Mouse (Mus musculus) lung, embryonic 15.5 days (tissue): ENCODE measurements around the gene Stard7. TPM values are rescaled to one million over a fixed set of nuclear protein-coding genes. Genes with fewer than 3 reads are reported as not detected.

Source experiments
- ATAC-seq: fragments of 200-750 bp; cut with Nextera tagmentation; 2 replicates; pipeline ENCODE4 v1.8.0; 2017; ENCODE audit warnings: moderate number of reproducible peaks, borderline replicate concordance; ENCODE audit not compliant: low FRiP score, low TSS enrichment; ENCODE audit errors: extremely low read depth
- H3K27ac ChIP-seq: fragments of 300-500 bp; sonication (generic); 2 replicates; pipeline ENCODE4 v1.5.1; 2015; ENCODE audit warnings: moderate library complexity, mild to moderate bottlenecking, inconsistent platforms
- H3K27me3 ChIP-seq: fragments of 300-500 bp; sonication (generic); 2 replicates; pipeline ENCODE4 v1.6.1; 2015; ENCODE audit warnings: inconsistent platforms
- H3K36me3 ChIP-seq: fragments of 300-500 bp; sonication (generic); 2 replicates; pipeline ENCODE4 v1.6.1; 2015; ENCODE audit warnings: inconsistent platforms
- H3K4me1 ChIP-seq: fragments of 300-500 bp; sonication (generic); 2 replicates; pipeline ENCODE4 v1.6.1; 2015; ENCODE audit warnings: inconsistent platforms
- H3K4me2 ChIP-seq: fragments of 300-500 bp; sonication (generic); 2 replicates; pipeline ENCODE4 v1.6.1; 2015; ENCODE audit warnings: inconsistent platforms, mild to moderate bottlenecking, moderate library complexity
- H3K4me3 ChIP-seq: fragments of 300-500 bp; sonication (generic); 2 replicates; pipeline ENCODE4 v1.5.1; 2015; ENCODE audit warnings: mild to moderate bottlenecking, inconsistent platforms
- H3K9ac ChIP-seq: fragments of 300-500 bp; sonication (generic); 2 replicates; pipeline ENCODE4 v1.6.1; 2015; ENCODE audit warnings: inconsistent platforms
- H3K9me3 ChIP-seq: fragments of 300-500 bp; sonication (generic); 2 replicates; pipeline ENCODE4 v1.6.1; 2016; ENCODE audit warnings: inconsistent platforms
- WGBS: fragments of 180-500 bp; shearing (Covaris S2); methylation state at CpG from one replicate; pipeline ENCODE4 v1.1.7; 2015; 5-methylcytosine and 5-hydroxymethylcytosine counted together
- polyA plus RNA-seq: library from polyadenylated mRNA; unstranded; fragments of >200 nt; fragmentation: Nextera tagmentation; extraction: Ambion mirVana; gene quantifications from 2 replicates; pipeline ENCODE4 v1.2.1, GENCODE M21; 2015

Gene Stard7
- polyA plus RNA-seq, 1 experiment from 2014 or later: 71.0 TPM

GRCm38 (mm10) chr2:127332807-127333570 lies 63.0 kb downstream of the Stard7 start:
- peaks cover 24% of the 10 kb centered on the region for H3K4me1 ChIP-seq
- H3K36me3 ChIP-seq: no peaks in the 10 kb centered on the region
- no peak for ATAC-seq
- H3K4me2 ChIP-seq: no peak overlapping the region
- no peak overlapping the region for H3K4me3 ChIP-seq
- H3K9me3 ChIP-seq: no peaks in the 10 kb centered on the region
- WGBS: 72% methylated on average over 14 of the region's 14 CpGs
- H3K27me3 ChIP-seq: peaks cover 16% of the 10 kb centered on the region
- H3K27ac ChIP-seq: no peak overlapping the region
- H3K9ac ChIP-seq: no peak overlapping the region

- Histone ChIP-seq H3K27me3 (peaks cover 16% of the 10 kb centered on the region), H3K9ac (no peak overlapping the region), H3K4me1 (peaks cover 24% of the 10 kb centered on the region), H3K36me3 (no peaks in the 10 kb centered on the region), H3K4me2 (no peak overlapping the region), H3K27ac (no peak overlapping the region), H3K9me3 (no peaks in the 10 kb centered on the region), H3K4me3 (no peak overlapping the region)
- 54% methylated on average over 5 of the region's 5 CpGs for WGBS
- ATAC-seq: no peak
Observed at GRCm38 (mm10) chr2:127333945-127334603, 64.1 kb downstream of the Stard7 start.

DNA sequence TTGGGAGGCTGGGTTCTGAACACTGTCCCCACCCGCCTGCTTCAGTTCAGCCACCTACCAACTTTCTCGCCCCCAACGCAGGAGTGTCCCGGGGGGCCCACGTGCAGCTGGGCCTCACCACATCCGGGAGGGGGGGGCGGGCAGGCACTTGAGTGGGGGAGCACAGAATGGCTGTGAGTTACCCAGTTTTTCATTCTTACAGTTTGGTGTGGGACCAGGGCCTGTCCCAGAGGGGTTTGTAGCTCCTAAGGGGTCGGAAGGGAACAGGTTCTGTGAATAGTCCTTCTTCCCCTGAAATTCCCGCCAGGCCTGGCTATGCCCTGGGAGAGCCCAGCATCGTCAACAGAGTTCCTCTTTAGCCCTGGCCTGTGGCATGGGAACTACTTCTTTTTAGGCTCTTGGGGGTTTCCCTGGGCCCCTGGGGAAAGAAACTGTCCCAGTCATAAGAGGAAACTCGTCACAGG lies 65.1 kb downstream of the Stard7 start:
- Histone ChIP-seq H3K27me3 (peaks cover 16% of the 10 kb centered on the region), H3K4me1 (peaks cover 24% of the 10 kb centered on the region), H3K4me3 (peak overlapping the region; percentile 53; the same call in 1 of the 2 replicates), H3K27ac (no peak overlapping the region), H3K4me2 (peak overlapping the region; percentile 97), H3K36me3 (no peaks in the 10 kb centered on the region), H3K9me3 (no peaks in the 10 kb centered on the region), H3K9ac (no peak overlapping the region)
- ATAC-seq: no peak
- 41% methylated on average over 10 of the region's 11 CpGs for WGBS

DNA sequence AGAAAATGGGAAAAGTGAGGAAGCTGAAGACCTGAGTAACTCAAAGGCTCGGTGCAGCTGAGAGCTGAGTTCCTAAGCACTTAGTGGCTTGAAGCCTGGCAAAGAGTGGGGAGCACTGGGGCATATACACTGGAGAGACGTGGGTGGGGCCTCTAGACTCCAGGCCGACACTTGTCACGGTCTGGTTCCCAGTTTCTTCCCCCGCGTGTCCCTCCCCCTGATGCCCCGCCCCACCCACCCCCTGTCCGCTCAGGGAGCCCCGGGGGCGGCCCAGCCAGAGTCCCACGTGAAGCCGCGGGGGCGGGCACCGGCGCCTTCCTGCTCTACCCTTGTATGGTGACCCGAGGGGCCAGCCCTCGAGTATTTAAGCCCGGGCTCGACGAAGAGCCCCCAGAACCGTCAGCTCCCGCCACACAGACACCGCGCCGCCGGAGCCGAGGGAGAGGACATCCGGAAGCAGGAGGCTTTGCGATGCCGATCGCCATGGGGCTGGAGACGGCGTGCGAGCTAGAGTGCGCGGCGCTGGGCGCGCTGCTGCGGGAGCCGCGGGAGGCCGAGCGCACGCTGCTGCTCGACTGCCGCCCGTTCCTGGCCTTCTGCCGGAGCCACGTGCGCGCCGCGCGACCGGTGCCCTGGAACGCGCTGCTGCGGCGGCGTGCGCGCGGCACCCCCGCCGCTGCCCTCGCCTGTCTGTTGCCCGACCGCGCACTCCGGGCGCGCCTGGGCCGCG lies 65.9 kb downstream of the Stard7 start, which contains the start of gene Dusp2:
TSS of gene Dusp2 (plus strand) at position 393 of the 730 bp plus-strand sequence.
- H3K9me3 ChIP-seq: no peaks in the 10 kb centered on the region
- H3K36me3 ChIP-seq: no peaks in the 10 kb centered on the region
- H3K27me3 ChIP-seq: peaks cover 16% of the 10 kb centered on the region
- H3K4me1 ChIP-seq: peaks cover 24% of the 10 kb centered on the region
- peak within 1 kb of the TSS; percentile 53 for H3K4me3 ChIP-seq
- peak; percentile 64 for ATAC-seq
- under 1% methylated on average over 75 of the region's 76 CpGs for WGBS
- H3K9ac ChIP-seq: peak within 1 kb of the TSS; percentile 52
- peak within 1 kb of the TSS; percentile 21; the same call in 1 of the 2 replicates for H3K27ac ChIP-seq
- peak within 1 kb of the TSS; percentile 97 for H3K4me2 ChIP-seq

- Histone ChIP-seq H3K36me3 (no peaks in the 10 kb centered on the region), H3K27me3 (peaks cover 16% of the 10 kb centered on the region), H3K9ac (peak overlapping the region; percentile 52), H3K4me1 (peaks cover 24% of the 10 kb centered on the region), H3K4me3 (peak overlapping the region; percentile 53), H3K9me3 (no peaks in the 10 kb centered on the region), H3K27ac (0 out of 2 replicates have a peak overlapping the region, but pooled peaks have one; percentile 21), H3K4me2 (peak overlapping the region; percentile 97)
- WGBS: 1% methylated on average over 33 of the region's 33 CpGs
- ATAC-seq: no peak; the same call in 1 of the 2 replicates
Observed at GRCm38 (mm10) chr2:127336497-127336832, 66.4 kb downstream of the Stard7 start.

DNA sequence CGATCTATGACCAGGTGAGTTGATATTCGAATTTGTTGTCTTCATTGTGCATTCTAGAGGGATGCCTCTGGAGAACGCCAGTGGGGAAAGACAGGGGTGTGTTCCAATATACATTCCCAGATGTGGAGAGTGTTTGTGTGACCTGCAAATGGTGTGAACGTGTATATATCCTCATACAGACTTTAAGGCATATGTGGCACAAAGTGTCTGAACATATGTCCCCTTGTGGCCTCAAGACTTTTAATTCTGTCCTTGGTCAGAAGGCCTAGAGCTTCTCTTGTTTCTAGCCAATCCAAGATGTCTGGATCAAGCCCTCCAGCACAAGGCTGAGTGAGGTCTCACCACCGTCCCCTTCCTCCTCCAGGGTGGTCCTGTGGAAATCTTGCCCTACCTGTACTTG lies 66.9 kb downstream of the Stard7 start:
- ATAC-seq: no peak
- Histone ChIP-seq H3K4me2 (peak overlapping the region; percentile 97), H3K9ac (peak overlapping the region; percentile 52), H3K27ac (no peak overlapping the region), H3K27me3 (peaks cover 16% of the 10 kb centered on the region), H3K9me3 (no peaks in the 10 kb centered on the region), H3K36me3 (no peaks in the 10 kb centered on the region), H3K4me3 (peak overlapping the region; percentile 53), H3K4me1 (peaks cover 24% of the 10 kb centered on the region)
- WGBS: 32% methylated on average over 5 of the region's 5 CpGs

DNA sequence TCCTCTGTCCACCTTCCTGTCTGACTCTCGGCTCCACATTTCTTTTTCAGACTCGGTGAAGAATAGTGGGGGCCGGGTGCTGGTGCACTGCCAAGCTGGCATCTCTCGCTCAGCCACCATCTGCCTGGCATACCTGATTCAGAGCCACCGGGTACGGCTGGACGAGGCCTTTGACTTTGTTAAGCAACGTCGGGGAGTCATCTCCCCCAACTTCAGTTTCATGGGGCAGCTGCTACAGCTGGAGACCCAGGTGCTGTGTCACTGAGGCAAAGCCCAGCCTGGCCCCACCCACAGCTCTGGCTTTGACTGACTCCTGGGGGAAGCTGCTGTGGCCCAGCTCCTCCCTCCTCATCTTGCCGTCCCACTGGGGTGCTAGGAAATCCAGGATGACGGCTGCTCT lies 67.5 kb downstream of the Stard7 start:
- ATAC-seq: no peak
- no peak overlapping the region for H3K9ac ChIP-seq
- H3K4me1 ChIP-seq: peaks cover 24% of the 10 kb centered on the region
- H3K27me3 ChIP-seq: peaks cover 16% of the 10 kb centered on the region
- H3K4me3 ChIP-seq: peak overlapping the region; percentile 53
- no peaks in the 10 kb centered on the region for H3K9me3 ChIP-seq
- H3K4me2 ChIP-seq: peak overlapping the region; percentile 97
- H3K36me3 ChIP-seq: no peaks in the 10 kb centered on the region
- no peak overlapping the region for H3K27ac ChIP-seq
- 44% methylated on average over 11 of the region's 11 CpGs for WGBS

DNA sequence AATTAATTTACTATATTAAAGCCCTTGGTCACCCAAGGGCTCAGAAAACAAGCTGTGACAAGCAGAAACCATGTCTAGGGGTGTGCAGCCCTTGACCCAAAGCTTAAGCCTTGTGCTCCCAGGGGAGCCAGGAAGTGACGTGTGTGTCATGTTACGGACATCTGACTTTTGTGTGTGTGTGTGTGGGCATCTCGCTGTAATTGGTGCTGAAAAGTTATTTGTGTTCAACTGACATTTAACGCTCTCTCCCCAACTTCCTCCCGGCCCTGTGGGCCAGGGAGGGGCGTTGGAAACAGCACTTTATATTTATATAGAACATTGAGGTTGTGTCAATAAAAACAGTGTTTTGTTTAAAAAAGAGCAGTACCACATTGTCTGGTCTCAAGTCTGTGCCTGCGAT lies 68.0 kb downstream of the Stard7 start:
- peak overlapping the region; percentile 53; the same call in 1 of the 2 replicates for H3K4me3 ChIP-seq
- H3K4me2 ChIP-seq: peak overlapping the region; percentile 97
- WGBS: 42% methylated on average over 7 of the region's 7 CpGs
- H3K36me3 ChIP-seq: no peaks in the 10 kb centered on the region
- peaks cover 16% of the 10 kb centered on the region for H3K27me3 ChIP-seq
- ATAC-seq: no peak
- H3K27ac ChIP-seq: no peak overlapping the region
- H3K4me1 ChIP-seq: peaks cover 24% of the 10 kb centered on the region
- no peak overlapping the region for H3K9ac ChIP-seq
- H3K9me3 ChIP-seq: no peaks in the 10 kb centered on the region

DNA sequence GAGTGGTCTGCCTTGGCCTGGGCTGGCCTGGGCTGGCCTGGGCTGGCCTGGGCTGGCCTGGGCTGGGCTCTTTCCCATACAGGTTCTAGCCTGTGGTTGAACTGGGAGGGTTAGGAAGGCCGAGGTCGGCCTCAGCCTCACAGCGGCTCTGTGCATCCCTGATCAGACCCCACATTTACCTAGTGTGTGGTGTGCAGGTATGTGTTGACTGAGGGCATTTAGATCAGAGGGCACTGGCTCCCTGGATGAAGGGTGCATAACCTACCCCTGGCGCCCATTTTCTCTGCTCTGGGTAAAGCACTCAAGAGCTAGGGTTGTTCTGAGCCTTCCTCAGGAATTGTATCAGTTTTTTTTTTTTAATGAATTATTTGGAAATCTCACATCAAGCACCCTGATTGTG lies 68.4 kb downstream of the Stard7 start, which contains the start of gene Astl:
TSS of gene Astl (plus strand) at position 224 of the 400 bp plus-strand sequence.
- H3K27ac ChIP-seq: no peak within 1 kb of the TSS

DNA sequence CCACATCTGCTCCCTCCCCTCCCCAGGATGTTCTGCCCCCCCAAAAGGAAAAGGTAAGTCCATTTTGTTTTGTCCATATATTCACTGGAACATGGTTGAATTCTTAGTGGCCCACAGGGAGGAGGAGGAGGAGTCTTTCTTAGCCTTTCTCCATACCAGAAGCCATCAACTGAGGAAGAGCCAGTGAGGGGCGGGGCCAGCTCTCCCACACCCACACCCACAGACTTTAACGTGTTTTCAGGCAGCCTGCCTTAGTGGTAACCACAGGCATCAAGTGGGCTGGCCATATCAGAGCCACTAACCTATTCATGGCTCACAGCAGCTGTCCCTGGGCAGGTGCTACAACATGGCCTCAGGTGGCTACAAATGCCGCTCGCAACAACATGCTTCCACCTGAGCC lies 68.8 kb downstream of the Stard7 start:
- WGBS: 66% methylated on average over 4 of the region's 4 CpGs
- H3K27me3 ChIP-seq: peaks cover 16% of the 10 kb centered on the region

More for the DNA sequence above, 68.4 kb downstream of the Stard7 start, which contains the start of gene Astl:
- Histone ChIP-seq H3K9me3 (no peaks in the 10 kb centered on the region), H3K27me3 (peaks cover 16% of the 10 kb centered on the region), H3K9ac (no peak within 1 kb of the TSS), H3K4me2 (peak within 1 kb of the TSS; percentile 97), H3K4me1 (peaks cover 24% of the 10 kb centered on the region), H3K4me3 (peak within 1 kb of the TSS; percentile 53), H3K36me3 (no peaks in the 10 kb centered on the region)
- WGBS: 72% methylated on average over 4 of the region's 4 CpGs
- no peak for ATAC-seq

GRCm38 (mm10) chr2:127339262-127339661 lies 69.2 kb downstream of the Stard7 start:
- Histone ChIP-seq H3K9me3 (no peaks in the 10 kb centered on the region), H3K4me1 (peaks cover 24% of the 10 kb centered on the region), H3K27me3 (peaks cover 16% of the 10 kb centered on the region), H3K4me3 (no peak overlapping the region), H3K9ac (no peak overlapping the region), H3K4me2 (no peak overlapping the region), H3K27ac (no peak overlapping the region), H3K36me3 (no peaks in the 10 kb centered on the region)
- ATAC-seq: no peak
- WGBS: 61% methylated on average over 6 of the region's 6 CpGs

More for the DNA sequence above, 68.8 kb downstream of the Stard7 start:
- ATAC-seq: no peak
- no peak overlapping the region for H3K4me3 ChIP-seq
- peaks cover 24% of the 10 kb centered on the region for H3K4me1 ChIP-seq
- no peaks in the 10 kb centered on the region for H3K36me3 ChIP-seq
- H3K27ac ChIP-seq: no peak overlapping the region
- H3K9ac ChIP-seq: no peak overlapping the region
- no peak overlapping the region for H3K4me2 ChIP-seq
- no peaks in the 10 kb centered on the region for H3K9me3 ChIP-seq
